Mouse (Mus musculus) gastrocnemius, adult 2 months (tissue): ENCODE measurements around the gene Mrps9. TPM values are rescaled to one million over a fixed set of nuclear protein-coding genes. Genes with fewer than 3 reads are reported as not detected.
"Not testable (repeated sequence)": the region's sequence is repeated elsewhere in the genome, so short reads cannot be mapped to it uniquely, and the experiment has no call there.

Source experiments
- DNase-seq: peaks from one replicate; pipeline ENCODE4 v3.0.0; 2022
- H3K27ac ChIP-seq: fragments of 200-600 bp; 2 replicates; pipeline ENCODE4 v1.8.1; 2022; ENCODE audit warnings: mild to moderate bottlenecking
- H3K4me3 ChIP-seq: fragments of 200-600 bp; 2 replicates; pipeline ENCODE4 v1.8.1; 2022; ENCODE audit warnings: mild to moderate bottlenecking, moderate library complexity
- CTCF ChIP-seq: fragments of 200-600 bp; IDR thresholded peaks from 2 replicates; pipeline ENCODE4 v1.8.1; 2022; ENCODE audit warnings: antibody characterized with exemption, mild to moderate bottlenecking, moderate library complexity
- intact Hi-C: fragments of 180-260 bp; cut with DNase I; formaldehyde crosslinking; loops from one replicate; pipeline ENCODE4 v1.15.1; 2025
- total RNA-seq, 2 experiments: library from RNA; stranded (reverse); gene quantifications; 2 replicates each; pipeline ENCODE4 v1.2.3; 2021

Mrps9 gene
- total RNA-seq, 2 experiments from 2014 or later, result 43.6 to 59.1 TPM

GRCm38 (mm10) chr1:42877264-42877663, 26.2 kb downstream of the Mrps9 start:
- TF ChIP-seq CTCF, result no peak
- Histone ChIP-seq H3K27ac (no peak overlapping the region), H3K4me3 (no peak overlapping the region)
- DNase-seq, result no peak
- intact Hi-C loops, result no loop called here

- Histone ChIP-seq H3K4me3 (no peak overlapping the region), H3K27ac (no peak overlapping the region)
- DNase-seq, result no peak
- TF ChIP-seq CTCF, result no peak
- intact Hi-C loops, result no loop called here
Observed at GRCm38 (mm10) chr1:42878851-42879250, 27.8 kb downstream of the Mrps9 start.

- TF ChIP-seq CTCF, result no peak
- DNase-seq, result no peak
- intact Hi-C loops, result no loop called here
- Histone ChIP-seq H3K4me3 (no peak overlapping the region), H3K27ac (no peak overlapping the region)
Observed at GRCm38 (mm10) chr1:42882258-42882657, 31.2 kb downstream of the Mrps9 start.

GRCm38 (mm10) chr1:42883418-42883817, 32.4 kb downstream of the Mrps9 start:
- intact Hi-C loops, H3K27ac ChIP-seq, H3K4me3 ChIP-seq, DNase-seq: not testable (repeated sequence)

- no peak for TF ChIP-seq CTCF
- Histone ChIP-seq H3K27ac (no peak overlapping the region), H3K4me3 (no peak overlapping the region)
- DNase-seq, result no peak
- intact Hi-C loops, result no loop called here
Observed at GRCm38 (mm10) chr1:42887835-42888234, 36.8 kb downstream of the Mrps9 start.

- intact Hi-C loops, result no loop called here
- no peak for DNase-seq
- no peak overlapping the region for H3K27ac ChIP-seq
- H3K4me3 ChIP-seq, result no peak overlapping the region
- TF ChIP-seq CTCF, result no peak
Observed at GRCm38 (mm10) chr1:42888541-42889349, 37.7 kb downstream of the Mrps9 start.

GRCm38 (mm10) chr1:42889421-42889887, 38.4 kb downstream of the Mrps9 start:
- DNase-seq, result no peak
- intact Hi-C loops, result no loop called here
- no peak for TF ChIP-seq CTCF

GRCm38 (mm10) chr1:42894695-42895094, 43.7 kb downstream of the Mrps9 start:
- no peak overlapping the region for H3K27ac ChIP-seq
- no peak for TF ChIP-seq CTCF
- no peak overlapping the region for H3K4me3 ChIP-seq
- no peak for DNase-seq
- intact Hi-C loops, result no loop called here

More at GRCm38 (mm10) chr1:42889421-42889887, 38.4 kb downstream of the Mrps9 start:
- Histone ChIP-seq H3K4me3 (no peak overlapping the region), H3K27ac (no peak overlapping the region)

GRCm38 (mm10) chr1:42905148-42905547, 54.1 kb downstream of the Mrps9 start:
- DNase-seq, result no peak
- H3K4me3 ChIP-seq, result no peak overlapping the region
- H3K27ac ChIP-seq, result no peak overlapping the region
- intact Hi-C loops, result no loop called here
- TF ChIP-seq CTCF, result no peak

- intact Hi-C loops, result no loop called here
- H3K4me3 ChIP-seq, result no peak overlapping the region
- no peak for TF ChIP-seq CTCF
- no peak overlapping the region for H3K27ac ChIP-seq
- no peak for DNase-seq
Observed at GRCm38 (mm10) chr1:42906696-42907095, 55.7 kb downstream of the Mrps9 start.

- intact Hi-C loops, result no loop called here
- Histone ChIP-seq H3K4me3 (no peak overlapping the region), H3K27ac (no peak overlapping the region)
- DNase-seq, result no peak
- TF ChIP-seq CTCF, result no peak
Observed at GRCm38 (mm10) chr1:42907153-42907552, 56.1 kb downstream of the Mrps9 start.

- intact Hi-C loops, result loop anchor here (2.0 kb wide), 1 partner anchor 198 kb away; no protein-coding TSS in a partner anchor
- DNase-seq, result no peak
- H3K4me3 ChIP-seq, result no peak overlapping the region
- TF ChIP-seq CTCF, result peak; percentile 63
- no peak overlapping the region for H3K27ac ChIP-seq
Observed at GRCm38 (mm10) chr1:42915062-42915461, 64.0 kb downstream of the Mrps9 start.

- no peak for DNase-seq
- no peak overlapping the region for H3K27ac ChIP-seq
- no peak for TF ChIP-seq CTCF
- H3K4me3 ChIP-seq, result no peak overlapping the region
- intact Hi-C loops, result no loop called here
Observed at GRCm38 (mm10) chr1:42916719-42917118, 65.7 kb downstream of the Mrps9 start.

GRCm38 (mm10) chr1:42917908-42918307, 66.9 kb downstream of the Mrps9 start:
- no peak for DNase-seq
- no peak overlapping the region for H3K4me3 ChIP-seq
- H3K27ac ChIP-seq, result no peak overlapping the region
- intact Hi-C loops, result no loop called here
- no peak for TF ChIP-seq CTCF
